Mouse (Mus musculus) gastrocnemius, postnatal 36 days (tissue): ENCODE data around the gene Fbxw5. TPM values are rescaled to one million over a fixed set of nuclear protein-coding genes. Genes with fewer than 3 reads are reported as not detected.

ENCODE experiments used
- DNase-seq, 2 experiments: peaks; one replicate each; pipeline ENCODE4 v3.0.0; 2022
- intact Hi-C: fragments of 180-260 bp; cut with DNase I; formaldehyde crosslinking; loops from one replicate; pipeline ENCODE4 v1.15.1; 2025
- total RNA-seq, 2 experiments: library from RNA; stranded (reverse); gene quantifications; 2 replicates each; pipeline ENCODE4 v1.2.3; 2021

Gene Fbxw5
- total RNA-seq, 2 experiments from 2014 or later: 75.3 to 83.6 TPM

GRCm38 (mm10) chr2:25477541-25477940 is 23.0 kb upstream of the Fbxw5 start:
- intact Hi-C loops: no loop called here
- DNase-seq: no peak

DNA sequence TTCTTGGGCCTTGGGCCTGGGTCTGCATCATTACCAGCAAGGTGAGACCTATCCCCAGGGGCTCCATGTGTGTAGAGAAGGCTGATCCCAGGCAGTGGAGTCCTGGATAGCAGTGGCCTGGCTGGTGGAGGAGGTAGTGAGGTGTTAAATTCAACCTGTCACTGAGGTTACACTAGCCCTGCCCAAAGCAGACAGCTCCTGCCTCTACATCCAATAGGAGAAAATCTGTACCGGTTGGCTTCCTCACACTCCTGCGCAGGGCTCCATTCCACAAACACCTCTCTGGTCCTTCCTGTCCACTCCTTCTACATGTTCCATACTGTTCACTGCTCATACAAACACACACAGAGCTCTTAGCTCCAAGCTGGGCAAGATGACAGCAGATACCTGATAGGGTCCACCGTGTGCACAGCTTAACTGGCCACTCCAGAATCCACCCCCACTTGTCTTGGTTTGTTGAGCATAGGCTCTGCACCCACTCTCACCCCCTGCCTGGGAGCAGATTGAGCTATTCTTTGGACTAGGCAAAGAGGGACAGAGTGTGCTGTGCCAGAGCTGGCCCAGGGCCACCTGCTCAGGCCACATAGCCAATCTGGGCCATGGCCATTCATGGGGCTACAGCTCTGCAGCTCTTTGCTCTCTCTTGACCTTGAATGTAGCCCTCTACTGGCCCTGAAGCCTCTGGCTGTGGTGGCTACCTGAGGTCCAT is 22.4 kb upstream of the Fbxw5 start:
- intact Hi-C loops: no loop called here
- DNase-seq: peak; percentile 27 to 46

GRCm38 (mm10) chr2:25479551-25480311 is 20.8 kb upstream of the Fbxw5 start:
- intact Hi-C loops: no loop called here
- DNase-seq: no peak

GRCm38 (mm10) chr2:25480541-25480940 is 20.0 kb upstream of the Fbxw5 start:
- intact Hi-C loops: no loop called here
- no peak for DNase-seq

GRCm38 (mm10) chr2:25482969-25483368 is 17.6 kb upstream of the Fbxw5 start:
- intact Hi-C loops: loop anchor here (2.0 kb wide), 1 partner anchor 62 kb away; no protein-coding TSS in a partner anchor
- DNase-seq: no peak

DNA sequence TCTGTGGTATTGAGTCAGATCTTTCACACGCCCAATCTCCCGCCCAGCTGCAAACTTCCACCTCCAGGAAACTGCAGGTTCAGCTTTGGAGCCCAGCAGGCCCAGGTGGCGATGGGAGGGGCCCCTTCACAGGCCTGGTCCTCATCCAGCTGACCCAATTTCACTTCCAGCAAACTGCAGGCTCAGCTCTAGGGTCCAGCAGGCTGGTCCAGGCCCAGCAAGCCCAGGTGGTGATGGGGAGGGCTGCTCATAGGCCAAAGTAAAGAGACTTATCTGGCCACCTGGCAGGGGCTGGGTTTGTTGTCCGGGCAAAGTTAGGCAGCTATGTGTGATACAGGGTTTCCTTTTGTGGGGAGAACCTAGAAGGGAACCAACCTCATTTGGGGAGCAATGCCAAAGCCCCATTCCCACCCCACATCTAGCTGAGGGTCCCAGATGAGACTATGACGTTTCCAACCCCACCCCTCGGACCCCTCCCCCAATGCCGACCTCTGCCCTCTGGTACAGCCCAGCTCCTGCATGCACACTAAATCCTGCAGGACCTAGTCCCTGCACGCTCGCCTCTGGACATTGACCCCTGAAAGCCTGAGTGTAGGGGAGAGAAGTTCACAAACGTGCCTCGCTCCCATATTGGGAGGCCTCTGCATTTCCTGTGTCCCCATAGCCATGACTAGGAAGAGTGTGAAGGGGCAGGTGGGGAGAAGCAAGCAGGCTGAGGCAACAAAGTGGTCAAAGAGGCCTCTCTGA is 15.5 kb upstream of the Fbxw5 start:
- intact Hi-C loops: no loop called here
- no peak for DNase-seq

GRCm38 (mm10) chr2:25487965-25488670 is 12.4 kb upstream of the Fbxw5 start:
- no peak for DNase-seq
- intact Hi-C loops: no loop called here

GRCm38 (mm10) chr2:25488671-25489068 is 11.9 kb upstream of the Fbxw5 start:
- intact Hi-C loops: no loop called here
- no peak for DNase-seq

DNA sequence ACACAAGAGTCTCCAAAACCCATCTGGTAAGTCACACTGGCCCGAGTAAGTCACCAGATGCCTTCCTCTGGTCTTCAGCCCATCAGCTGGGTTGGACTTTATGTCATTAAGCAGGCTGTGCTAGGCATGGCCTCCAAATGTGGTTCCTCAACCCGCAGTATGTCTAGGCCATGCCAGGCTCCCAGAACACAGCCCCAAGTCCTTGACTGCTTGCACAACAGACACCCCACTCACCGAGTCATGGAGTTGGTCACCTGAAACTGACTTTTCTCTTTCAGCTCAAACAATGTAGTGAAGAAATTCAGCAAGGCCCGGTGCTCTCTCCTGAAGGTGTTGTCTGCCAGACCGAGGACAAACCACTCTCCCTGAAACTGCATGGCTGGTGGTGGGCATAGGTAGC is 7.6 kb upstream of the Fbxw5 start:
- DNase-seq: no peak
- intact Hi-C loops: no loop called here

DNA sequence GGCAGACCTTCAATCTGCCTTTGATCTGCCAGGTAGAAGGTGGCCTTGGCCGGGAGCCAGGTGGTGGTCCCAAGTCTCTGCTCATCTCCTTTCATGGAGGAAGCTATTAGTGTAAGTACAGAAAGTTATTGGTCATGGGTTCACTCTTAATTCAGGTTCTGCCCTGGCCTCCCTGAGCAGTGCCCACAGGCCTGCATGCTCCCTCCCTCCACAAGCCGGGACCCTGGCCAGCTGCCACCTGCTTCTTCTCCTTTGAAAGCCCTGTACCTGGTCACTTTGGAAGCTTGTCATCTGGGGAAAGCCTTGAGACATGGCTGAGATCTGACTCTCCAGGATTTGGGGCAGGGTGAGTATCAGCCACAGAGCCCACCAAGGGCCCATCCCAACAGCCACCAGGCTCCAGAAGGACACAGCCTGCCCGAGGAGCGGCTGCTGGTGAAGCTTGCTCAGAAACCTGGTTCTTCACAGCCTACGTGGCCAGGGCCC is 7.0 kb upstream of the Fbxw5 start, which contains the start of gene Lcn12:
TSS of gene Lcn12 (minus strand) at position 436 of the 486 bp plus-strand sequence.
- intact Hi-C loops: no loop called here
- no peak for DNase-seq

GRCm38 (mm10) chr2:25496462-25496861 is 4.1 kb upstream of the Fbxw5 start:
- no peak for DNase-seq
- intact Hi-C loops: no loop called here

DNA sequence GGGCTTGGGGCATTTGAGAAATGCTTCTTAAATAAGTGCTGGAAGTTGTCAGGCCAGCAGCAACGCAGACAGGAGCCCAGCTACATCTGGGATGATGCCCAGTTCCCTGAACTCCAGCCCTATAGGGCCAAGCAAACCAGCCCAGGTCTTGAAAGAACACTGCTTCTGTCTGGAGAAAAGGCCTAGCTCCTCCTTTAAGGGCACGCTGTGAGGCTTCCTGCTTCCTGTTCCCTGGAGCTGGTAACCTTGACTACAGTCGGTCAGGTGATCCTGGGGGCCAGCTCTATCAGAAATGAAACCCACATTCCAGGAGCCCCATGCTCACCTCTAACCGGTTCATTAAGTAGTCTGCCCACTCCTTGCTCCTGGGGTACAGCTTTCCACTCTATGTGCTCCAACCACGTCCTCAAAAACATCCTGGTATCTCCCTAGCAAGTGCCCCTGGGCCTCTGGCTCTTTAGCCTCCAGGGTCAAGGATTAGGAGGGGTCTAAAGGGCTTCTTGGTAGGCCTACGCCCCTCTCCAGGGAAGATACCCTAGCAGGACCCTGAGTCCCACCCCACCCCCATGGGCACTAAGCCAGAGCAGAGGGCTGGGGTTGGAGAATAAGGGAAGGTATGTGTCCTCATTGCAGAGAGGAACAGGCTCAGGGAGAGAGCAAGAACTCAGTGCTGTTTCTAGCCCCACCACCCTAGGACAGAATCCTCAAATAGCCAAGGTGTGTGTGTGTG is 2.5 kb upstream of the Fbxw5 start:
- DNase-seq: no peak
- intact Hi-C loops: no loop called here

DNA sequence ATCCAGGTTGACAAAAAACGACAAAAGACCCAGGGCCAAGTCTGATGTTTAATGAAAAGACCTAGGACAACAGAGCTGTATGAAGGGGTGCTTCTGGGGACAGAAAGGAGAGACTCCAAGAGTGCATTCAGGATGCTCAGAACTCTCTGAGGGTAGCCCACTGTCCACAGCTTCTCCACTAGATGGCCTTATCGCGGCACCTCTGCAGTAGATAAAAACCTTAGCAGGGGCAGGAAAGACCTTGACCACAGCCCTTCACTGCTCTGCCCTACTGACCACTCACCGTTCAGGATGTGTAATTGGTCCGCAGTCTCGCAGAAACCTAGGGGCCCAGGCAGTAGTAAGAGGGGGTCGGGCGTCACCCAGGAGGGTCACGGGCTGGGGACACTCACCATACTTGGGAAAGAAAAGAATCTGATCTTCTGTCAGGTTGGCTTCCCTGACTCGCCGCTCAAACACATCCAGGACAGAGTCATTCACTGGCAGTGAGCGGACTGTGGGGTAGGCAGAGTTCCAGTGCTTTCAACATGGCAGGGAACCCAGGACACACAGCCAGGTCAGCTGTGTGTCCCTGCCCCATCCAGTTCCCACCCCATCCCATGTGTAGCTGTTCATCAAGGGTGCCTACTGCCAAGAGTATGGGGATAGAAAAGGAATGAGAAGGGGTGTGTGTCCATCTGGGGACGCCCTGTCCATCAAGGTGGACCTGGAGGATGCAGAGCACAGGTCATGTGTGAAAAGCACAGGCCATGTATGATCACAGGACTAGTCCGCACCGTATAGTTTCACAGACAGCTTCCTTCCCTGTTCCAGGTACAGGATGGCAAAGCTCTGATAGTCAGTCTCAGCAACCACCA is 1.7 kb upstream of the Fbxw5 start:
- intact Hi-C loops: no loop called here
- DNase-seq: no peak

- intact Hi-C loops: no loop called here
- DNase-seq: no peak
These were observed 427 bp upstream of the Fbxw5 start for GRCm38 (mm10) chr2:25500071-25500575.

- DNase-seq: no peak
- intact Hi-C loops: no loop called here
These were observed 1.3 kb downstream of the Fbxw5 start, which contains the start of gene C8g for GRCm38 (mm10) chr2:25501593-25502486. TSS of gene C8g (minus strand) at chr2:25501719.

GRCm38 (mm10) chr2:25502726-25503125 is 2.2 kb downstream of the Fbxw5 start:
- no peak for DNase-seq
- intact Hi-C loops: no loop called here

- DNase-seq: no peak
- intact Hi-C loops: no loop called here
These were observed 4.0 kb downstream of the Fbxw5 start for GRCm38 (mm10) chr2:25504538-25504937.

- intact Hi-C loops: no loop called here
- DNase-seq: no peak
These were observed 4.5 kb downstream of the Fbxw5 start for GRCm38 (mm10) chr2:25505000-25505399.
